Mouse (Mus musculus): Measurements from ENCODE around the gene Bclaf3.

The Bclaf3 gene

DNA sequence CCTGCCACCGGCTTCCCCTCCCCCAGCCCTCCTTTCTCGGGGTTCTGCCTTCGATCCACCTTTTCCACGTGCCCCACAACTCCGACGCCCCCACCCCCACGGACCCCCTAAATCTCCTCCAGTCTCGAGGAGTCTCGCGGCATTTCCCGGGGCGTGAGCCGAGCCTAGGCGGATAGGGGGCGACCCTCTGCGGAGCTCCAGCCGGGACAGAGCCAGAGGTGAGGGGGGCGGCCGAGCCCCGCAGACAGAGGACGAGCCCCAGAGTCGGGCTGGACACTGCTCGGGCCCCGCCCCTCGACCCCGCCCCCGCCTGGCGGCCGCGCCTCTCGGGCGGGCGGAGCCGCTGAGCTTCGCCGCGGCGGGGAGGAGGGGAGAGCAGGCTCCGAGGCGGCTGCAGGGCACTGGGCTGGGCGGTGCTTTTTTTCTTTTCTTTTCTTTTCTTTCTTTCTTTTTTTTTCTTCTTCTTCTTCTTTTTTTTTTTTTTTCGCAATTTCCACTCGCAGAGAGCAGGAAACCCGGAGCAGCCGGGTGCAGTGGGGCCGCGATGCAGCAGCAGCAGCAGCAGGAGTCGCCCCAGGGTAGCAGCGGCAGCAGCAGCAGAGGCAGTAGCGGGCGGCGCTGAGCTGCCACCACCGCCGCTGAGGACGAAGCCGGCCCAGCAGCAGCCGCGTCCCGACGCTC lies 100.6 kb downstream of the Bclaf3 start, which contains the start of gene Sh3kbp1:
Gene Sh3kbp1, plus strand, starts transcription at position 366 of the 681 bp plus-strand sequence.
- peak; percentile 29 to 33 for DNase-seq (ENCODE audit: low spot score in 2 of 2)

DNA sequence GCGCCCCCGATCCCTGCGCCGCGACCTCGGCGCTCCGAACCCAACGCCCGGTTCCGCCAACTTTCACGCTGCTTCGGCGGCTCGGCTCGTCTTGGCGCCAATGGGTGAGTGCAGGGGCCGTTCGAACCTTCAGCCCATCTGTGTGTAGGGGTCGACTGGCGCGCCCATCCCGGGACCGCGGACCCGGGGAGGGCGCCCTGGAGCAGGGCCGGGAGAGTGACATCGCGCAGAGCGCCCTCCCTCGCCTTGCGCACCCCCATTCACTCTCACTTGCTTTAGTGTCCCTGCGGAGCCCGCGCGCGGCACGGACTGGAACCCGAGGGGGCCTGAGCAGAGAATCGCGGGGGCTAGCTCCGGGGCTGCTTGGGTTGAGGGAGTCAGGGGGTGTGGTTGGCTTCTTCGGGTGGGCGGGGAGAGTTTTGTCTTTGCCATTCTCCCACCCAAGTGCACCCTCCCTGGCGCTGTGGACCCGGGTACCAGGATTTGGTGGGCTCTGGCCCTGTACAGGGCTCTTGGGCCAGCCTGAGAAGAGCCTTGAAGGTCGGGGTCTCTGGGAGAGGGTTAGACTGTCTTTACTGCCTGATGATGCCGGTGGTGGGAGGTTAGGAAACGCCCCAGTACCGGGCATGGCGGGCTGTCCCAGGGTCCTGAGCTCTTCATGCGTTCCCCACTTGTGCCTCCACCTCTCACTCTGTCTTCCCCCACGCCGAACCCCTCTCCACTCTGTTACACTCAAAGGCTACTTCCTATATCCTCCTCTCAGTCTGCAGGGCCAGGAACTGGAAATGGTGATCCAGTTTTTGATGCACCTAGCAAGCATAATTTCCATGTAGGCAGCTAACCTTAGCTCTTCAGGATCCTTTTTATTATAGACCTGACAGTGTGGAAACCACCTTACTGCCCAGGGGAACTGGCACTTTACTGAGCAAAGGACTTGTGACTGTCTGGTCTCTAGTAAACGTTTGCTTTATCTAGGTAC lies 101.4 kb downstream of the Bclaf3 start:
- peak in 1 of 2 experiments; percentile 11 for DNase-seq (ENCODE audit: low spot score in 2 of 2)

DNA sequence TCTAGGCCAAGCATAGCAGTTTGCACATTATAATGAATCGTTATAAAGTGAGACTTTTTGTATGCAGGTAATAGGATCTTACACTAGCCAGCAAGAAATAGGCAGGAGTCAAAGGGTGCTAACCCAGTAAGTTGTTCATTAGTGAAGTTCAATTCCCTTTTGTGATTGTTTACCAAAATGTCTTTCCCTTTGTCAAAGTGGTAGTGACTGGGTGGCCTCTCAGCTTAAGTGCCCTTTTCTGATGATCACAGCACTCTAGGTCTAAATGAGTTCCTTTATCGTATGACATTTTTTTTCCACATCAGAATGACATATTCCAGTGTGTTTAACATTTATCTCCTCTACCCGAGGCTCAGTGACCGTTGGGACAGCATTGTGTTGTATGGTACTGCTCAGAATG lies 102.1 kb downstream of the Bclaf3 start:
- DNase-seq (ENCODE audit: low spot score in 2 of 2): no peak

DNA sequence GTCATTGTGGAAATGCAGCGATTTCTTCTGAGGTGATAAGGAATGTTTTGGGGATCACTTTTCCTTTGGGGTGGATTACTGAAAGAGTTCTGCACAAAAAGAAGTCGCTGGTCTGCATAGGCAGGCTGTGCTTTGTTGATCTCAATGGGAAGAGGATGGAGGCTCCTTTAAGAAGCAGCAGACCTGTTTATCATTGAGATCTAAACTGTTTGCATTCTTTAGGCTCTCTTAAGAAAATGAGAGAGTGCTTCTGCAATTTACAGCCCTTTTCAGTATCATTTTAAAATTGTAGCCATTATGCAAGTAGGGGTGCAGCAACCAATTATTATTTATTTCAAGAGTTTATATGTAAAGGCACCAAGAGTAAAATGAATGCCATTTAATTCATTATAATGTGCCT lies 102.7 kb downstream of the Bclaf3 start:
- DNase-seq (ENCODE audit: low spot score in 2 of 2): no peak

DNA sequence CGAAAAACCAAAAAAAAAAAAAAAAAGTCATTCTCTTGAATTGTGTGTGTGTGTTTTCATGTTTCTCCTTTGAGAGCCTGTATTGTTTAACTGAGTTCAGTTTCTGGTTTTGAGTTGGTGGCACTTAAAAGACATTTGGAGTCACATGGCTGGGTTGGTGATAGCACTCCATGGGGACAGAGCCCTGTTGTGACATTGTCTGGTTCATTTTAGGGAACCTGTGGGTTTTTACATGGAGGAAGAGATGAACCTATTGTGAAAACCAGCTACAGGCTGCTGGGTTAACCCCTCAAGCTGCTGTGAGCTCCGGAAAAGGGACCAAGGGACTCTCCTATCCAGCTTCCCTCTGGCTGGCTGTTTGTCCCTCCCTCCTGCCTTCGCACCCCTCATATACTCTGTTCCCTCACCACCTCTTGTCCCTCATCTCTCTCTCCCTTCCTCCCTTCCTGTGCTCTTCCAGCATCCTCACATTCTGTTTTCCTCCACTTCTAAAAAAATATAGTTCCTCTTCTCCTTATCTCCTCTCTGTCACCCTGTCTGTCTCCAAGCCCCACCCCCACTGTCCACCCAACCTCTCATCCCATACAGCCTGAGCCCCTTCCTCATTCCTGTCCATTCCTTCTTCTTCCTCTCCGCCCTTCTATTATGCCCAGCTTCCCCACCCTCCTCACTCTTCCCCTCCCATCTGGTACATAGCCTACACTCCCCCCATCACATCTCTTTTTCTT lies 112.2 kb downstream of the Bclaf3 start:
- no peak for DNase-seq (ENCODE audit: low spot score in 2 of 2)

DNA sequence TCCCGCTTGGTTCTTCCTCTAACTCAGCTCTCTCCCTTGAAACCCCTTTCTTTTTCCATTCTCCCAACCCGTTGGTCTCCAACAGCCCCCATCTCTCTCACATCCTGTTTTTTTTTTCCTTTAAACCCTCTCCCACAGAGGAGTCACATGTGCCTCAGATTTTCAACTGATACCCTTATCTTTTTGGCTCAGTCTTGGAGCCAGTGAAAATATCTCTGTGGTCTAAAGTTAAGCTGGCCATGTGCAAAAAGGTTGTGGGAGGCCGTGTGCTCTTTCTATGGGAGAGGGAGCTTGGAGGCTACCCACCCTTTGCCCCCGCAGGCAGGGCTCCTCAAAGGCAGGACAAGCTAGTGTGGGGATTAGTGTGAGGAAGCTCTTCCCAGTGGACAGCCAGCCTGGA lies 113.5 kb downstream of the Bclaf3 start:
- DNase-seq (ENCODE audit: low spot score in 2 of 2): no peak

Data from right cerebral cortex, adult 2 months (tissue).